Mouse (Mus musculus) liver, adult 2 months (tissue): ENCODE results near the gene Mageh1.
"Not testable (repeated sequence)": the region's sequence is repeated elsewhere in the genome, so short reads cannot be mapped to it uniquely, and the experiment has no call there.

Experiments
- CTCF ChIP-seq: fragments of 200-500 bp; IDR thresholded peaks from 2 replicates; pipeline ENCODE4 v1.5.1; 2011; ENCODE audit warnings: low read depth, low read length, control low read depth
- POLR2A ChIP-seq: fragments of 200-500 bp; IDR thresholded peaks from 2 replicates; pipeline ENCODE4 v1.6.1; 2011; ENCODE audit warnings: low read length, control low read depth; ENCODE audit not compliant: insufficient read depth; ENCODE audit errors: extremely low read depth

- TF ChIP-seq POLR2A, CTCF: not testable (repeated sequence)
Observed at GRCm38 (mm10) chrX:153025255-153025654, 12.1 kb downstream of the Mageh1 start.
